Mouse (Mus musculus) urinary bladder, postnatal 4 days (tissue): Measurements from ENCODE around the gene Rhebl1.

ENCODE experiments used
- DNase-seq, 2 experiments: peaks; one replicate each; pipeline ENCODE4 v3.0.0; 2021 to 2022; ENCODE audit warnings: low spot score in 2 of 2

Rhebl1 gene

DNA sequence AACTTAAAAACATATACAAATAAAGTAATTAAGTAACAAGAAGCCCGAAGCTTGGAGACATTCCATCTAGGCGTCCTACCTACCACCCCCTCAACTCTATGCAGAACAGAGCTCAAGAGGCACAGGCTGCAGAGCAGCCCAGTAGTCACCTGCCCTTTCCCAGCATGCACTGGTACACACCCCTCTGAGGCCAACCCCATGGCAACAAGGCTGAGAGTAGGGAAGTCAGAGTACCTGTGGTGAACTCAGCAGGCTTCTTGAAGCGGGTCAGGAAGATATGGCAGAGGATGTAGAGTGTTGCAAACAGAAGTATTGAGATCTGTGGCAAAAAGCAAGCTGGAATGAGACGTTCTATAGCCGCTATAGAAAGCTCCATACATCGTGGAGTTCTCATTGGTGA is 20.6 kb upstream of the Rhebl1 start:
- no peak for DNase-seq

DNA sequence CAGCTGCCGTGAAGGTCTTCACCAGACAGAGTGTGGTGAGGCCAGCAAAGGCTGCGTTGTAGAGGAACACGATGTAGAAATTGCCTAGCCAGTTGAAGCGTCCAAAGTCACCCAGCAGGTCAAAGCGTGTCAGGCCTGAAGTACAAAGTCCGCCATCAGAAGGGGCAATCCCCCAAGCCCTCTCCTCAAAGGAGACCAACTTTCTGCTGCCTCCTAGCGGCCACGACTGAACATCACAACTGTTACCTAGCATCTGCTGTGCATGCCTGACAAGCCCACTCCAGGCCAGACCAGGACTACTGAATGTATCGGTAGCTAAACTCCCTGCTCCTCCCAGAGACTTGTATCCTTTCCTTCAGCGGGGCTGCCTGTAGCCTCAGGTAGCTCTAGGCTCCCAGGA is 10.4 kb upstream of the Rhebl1 start:
- no peak for DNase-seq

DNA sequence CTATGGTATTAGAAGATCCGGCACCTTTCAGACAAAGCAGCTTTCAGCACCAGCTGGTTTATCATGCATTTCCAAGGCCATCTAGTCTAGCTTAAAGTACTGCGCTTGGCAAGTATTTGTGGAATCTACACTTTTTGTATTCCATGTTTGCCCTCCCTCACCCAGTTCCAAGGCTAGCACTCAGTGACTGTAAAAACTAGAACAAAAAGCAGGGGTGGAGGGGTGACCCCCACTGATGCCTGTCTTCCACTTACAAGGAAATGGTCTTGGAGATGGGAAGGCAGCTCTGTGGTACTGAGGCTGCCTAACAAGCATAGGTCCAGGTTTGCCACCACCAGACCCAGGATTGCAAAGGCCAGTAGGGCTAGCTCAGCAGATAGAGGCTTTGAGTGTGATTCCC is 8.3 kb upstream of the Rhebl1 start:
- DNase-seq, result no peak

DNA sequence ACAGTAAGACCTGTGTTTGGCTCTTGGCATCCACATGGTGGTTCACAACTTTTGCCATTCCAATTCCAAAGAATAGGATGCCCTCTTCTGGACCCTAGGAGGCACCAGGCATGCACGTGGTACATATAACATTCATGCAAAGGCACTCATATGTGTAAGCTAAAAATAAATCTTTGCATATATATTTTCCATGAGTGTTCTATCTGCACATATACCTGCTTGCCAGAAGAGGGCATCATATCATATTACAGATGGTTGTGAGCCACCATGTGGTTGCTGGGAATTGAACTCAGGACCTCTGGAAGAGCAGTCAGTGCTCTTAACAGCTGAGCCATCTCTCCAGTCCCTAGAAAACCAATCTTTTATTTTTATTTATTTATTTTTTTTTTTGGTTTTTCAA is 7.2 kb upstream of the Rhebl1 start:
- no peak for DNase-seq

DNA sequence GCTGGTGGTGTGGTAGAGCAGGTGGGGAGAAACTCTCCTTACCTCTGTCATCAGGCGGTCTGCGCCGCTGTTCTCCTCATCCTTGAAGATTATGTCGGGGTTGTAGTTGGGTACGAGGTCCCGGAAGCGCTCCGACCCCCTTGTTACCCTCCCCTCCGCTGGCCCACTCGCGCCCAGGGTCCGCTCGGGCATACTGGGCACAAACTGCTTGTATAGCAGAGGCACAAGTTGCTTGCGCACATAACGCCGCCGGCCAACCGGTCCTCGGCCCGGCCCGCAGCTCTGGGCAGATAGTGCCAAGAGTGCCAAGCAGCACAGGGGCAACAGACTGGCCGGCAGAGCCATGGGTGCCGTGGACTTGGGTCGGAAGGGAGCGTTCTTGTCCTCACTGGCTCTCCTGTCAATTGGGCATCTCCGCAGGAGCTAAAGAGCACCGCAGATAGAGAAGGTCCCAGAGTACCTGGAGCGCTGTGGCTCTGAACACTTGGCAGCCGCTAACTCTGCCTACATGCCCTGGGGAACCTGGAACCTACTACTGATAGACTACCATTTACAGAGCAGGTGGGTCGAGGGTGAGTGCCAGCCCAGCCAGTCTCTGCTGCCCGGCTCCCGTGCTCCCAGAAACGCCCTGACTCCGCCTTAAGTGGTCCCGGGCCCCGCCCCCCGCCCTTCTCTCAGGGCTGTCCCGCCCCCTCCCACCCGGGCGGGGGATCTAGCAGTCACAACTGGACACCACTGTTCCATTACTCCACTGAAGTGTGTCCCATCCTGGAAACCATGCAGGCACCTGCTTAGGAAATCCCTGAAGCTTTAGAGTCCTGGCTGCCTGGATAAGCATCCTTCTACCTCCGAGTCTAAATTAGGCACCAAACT is 3.8 kb upstream of the Rhebl1 start, which contains the start of gene Dhh:
Gene Dhh (minus strand): TSS at position 613 of the 873 bp plus-strand sequence.
- no peak for DNase-seq

DNA sequence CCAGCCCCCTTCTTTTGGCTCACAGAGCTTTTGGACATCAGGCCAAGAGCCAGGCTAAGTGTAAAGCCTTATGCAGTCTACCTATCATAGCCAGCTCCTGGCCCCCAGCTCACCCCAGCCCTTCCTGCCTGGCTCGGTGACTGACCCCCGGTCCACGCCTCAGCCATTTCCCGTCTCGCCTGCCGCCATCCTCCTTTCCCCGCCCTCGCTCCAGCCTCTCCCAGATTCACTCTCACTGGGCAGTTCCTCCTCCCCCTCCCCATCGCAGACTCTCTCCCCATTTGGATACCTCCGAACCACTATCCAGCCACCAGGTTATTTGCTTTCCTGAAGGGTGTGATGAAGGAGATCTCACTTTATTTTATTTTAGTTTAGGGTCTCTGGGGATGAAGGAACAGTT is 3.2 kb upstream of the Rhebl1 start:
- no peak for DNase-seq

DNA sequence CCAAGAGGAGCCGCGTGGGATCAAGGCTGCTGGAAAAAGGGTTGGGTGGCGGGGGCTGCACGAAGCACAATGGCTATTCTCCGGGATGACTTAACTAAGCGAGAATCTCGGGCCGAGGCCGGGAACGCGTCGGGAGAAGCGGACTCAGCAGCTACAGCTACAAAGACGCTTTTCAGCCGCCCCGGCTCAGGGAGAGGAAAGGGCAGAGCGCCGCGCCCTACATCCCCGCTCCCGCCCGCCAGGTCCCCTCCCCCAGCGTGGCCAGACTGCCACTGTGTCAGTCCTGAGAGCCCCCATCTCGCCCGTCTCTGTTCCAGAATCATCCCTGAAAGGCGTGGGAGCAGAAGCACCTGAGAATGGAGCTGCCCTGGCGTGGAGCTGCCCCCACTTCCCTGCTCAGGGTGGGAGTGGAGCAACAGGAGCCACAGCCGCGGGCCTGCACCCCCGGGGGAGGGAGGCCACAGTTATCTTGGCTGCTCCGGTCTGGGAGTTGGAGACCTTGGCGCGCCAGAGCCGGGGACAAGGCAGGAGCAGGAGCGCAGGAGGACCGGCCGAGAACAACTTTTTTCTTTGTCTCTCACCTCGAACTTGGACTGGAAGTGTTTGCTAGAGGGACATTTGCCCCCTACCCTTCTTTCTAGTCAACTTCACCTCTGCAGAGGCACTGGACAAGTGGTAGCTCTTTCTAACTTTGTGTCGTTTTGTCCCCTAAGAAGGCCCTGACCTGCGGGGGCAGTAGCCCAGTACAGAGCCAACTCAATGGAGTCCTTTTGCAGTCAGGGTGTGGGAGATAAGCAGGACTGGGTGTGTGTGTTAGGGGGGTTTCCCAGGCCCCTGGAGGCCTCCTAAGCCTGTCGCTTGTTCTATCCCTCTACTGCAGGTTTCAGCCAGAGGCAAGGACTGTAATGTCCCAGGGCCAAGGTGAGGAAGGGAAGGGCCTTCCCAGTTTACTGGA is 1.6 kb upstream of the Rhebl1 start:
- DNase-seq, result peak in 1 of 2 experiments; percentile 47

DNA sequence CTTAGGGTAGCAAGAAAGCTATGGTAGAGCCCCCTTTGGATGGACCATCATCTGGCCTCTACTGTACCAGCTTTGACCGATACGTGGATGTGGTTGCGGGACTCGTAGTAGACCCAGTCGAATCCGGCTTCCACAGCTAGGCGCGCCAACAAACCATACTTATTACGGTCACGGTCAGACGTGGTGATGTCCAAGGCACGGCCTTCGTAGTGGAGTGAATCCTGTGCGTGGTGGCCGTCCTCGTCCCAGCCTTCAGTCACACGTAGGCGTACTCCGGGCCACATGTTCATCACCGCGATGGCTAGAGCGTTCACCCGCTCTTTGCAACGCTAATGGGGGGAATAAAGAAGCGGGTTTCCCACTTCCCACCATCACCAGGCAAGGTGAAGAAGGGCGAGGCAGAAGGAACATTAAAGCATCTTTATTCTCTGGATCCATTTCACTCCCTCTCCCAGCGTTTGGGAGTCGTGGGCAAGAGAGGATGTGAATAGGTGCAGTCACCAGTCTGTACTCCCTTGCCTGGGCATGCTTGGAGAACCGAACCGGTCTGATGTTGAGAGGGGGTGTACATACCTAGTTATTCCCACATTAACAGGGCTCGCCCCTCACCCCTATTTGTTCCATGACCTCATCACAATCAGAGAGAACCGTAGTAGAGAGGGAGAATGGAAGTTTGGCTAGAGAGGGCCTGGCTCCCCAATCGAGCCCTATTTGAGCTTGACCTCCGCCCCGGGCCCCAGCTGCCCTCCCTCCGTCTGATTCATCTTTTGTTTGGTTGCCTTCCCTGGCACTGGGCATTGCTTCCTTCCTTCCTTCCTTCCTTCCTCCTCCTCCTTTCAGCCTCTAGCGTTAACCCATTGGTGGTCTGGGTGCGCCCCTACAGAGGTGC is 650 bp upstream of the Rhebl1 start:
- DNase-seq, result no peak

DNA sequence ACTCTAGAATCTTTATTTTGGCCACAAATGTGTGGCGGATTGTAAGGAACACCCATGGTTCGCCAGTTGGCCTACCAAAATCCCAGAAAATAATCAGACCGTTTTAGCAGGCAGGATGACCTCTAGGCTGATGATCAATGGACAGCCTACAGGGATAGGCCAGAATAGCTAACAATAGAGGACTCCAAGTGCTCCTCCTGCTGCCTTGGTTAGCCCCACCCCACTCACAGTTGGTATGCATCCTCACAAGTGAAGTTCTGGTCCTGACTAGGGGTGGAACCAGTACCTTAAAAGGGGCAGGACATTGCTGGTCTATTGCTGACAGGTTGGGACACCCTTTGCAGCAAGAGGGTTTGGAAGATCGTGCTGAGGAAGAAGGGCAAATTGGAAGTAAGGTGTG is 1.3 kb downstream of the Rhebl1 start:
- no peak for DNase-seq

DNA sequence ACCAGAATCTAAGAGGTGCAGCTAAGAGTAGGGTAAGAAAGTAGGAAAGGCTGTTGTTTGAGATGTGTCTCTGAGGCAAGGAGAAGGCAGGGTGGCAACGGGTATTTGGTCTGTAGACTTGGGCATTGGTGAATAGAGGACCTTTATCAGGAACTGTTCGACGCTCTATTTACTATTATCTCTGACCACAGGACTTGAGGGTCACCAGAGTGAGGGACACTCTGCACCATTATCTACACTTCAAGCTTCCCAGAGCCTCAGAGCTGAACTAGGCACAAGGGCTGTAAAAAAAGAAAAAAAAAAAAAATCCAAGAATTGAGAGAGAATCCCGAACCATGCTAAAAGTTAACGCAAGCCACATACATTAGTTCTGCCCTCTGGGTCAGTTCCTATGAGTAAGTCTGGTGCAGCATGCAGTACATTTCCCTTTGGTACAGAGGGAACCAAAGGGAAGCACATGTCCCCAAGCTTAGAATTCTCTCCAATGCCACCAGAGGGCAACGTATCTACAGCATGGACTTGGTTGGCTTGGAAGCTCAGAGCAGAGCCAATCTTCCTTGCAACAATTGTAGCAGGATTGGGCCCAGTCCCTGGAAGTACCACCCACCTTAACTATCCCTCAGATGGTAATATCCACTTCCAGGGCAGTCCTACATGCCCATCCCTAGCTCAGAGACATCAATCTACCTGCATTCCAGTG is 2.3 kb downstream of the Rhebl1 start:
- DNase-seq, result peak in 1 of 2 experiments; percentile 47

DNA sequence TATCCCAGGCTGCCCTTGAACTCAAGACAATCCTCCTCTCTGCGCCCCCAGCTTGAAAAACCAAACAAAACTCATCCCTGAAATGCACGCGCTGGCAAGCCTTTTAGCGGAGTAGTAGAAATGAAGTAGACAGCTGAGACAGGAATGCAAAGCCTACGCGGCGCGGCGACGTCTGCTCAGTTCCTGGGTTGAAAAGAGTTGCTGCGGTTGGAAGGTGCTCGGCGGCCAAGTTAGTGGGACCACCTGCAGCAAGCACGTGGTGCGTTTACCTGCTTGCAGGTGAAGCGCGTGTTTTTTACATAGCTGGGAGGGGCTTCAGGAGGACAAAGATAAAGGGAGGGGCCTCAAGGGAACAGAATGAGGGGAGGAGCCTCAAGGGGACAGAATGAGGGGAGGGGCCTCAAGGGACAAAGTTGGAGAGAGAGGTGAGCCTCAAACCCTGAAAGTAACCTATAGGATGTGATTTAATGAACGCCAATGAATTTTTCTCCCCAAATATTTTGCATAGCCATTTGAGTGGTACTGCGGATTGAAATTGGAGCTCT is 3.1 kb downstream of the Rhebl1 start:
- DNase-seq, result no peak

DNA sequence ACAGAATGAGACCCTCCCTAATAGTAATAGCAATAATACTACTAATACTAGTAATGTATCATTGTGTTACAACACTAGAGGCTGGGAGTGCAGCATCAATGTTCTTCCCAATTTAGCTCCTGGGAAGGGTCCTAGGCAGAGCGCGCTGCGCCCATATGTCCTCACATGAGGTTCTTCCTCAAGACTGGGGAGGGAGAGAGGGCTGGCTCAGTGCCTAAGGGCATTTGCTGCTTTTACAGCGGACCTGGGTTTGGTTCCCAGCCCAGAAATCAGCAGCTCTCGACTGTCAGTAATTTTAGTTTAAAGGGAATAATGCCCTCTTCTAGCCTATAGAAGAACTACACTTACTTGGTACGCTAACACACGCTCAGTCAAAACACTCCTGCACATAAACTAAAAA is 6.8 kb downstream of the Rhebl1 start:
- no peak for DNase-seq

DNA sequence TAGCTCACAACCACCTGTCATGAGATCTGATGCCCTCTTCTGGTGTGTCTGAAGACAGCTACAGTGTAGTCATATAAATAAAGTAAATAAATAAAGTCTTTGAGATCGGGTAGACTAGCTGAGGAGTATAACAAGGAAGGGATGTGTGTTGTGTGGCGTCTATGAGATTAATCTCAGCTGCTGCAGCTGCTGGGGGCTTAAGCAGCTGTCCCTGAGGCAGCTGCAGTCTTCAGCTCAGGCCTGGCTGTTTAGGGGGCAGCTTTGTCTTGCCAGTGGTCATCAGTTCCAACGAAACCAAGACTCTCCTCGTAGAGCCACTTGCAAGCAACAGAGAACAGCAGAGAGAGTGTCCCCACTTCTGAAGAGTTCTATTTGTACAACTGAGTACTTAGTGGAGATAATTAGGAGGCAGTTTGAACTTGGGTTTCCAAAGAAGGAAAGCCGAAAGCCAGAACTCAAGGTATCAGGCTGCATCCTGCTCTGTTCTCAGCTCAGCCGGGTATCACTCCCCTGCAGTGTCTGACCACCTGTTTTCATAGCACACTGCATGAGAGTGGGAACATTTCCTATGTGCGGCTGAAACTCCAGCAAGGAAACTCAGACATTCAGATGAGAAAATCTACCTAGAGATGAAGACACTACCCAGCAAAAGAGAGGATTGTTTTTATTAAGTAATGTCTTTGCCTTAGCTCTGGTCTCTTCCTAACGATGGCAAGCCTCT is 7.5 kb downstream of the Rhebl1 start:
- DNase-seq, result no peak

DNA sequence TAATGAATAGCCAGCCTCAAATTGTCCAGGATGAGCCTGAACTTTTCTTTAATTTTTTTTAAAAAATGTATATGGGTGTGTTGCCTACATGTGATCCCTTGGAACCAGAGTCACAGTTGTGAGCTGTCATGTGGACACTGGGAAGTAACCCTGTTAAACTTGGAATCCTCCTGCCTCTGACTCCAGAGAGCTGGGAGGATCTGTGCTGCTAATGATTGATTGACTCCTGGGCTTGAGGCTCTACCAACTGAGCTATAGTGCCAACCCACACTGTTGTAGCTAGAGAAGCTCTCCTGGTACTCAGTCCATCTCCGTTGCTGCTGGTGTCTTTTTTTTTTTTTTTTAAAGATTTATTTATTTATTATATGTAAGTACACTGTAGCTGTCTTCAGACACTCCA is 10.2 kb downstream of the Rhebl1 start:
- no peak for DNase-seq

DNA sequence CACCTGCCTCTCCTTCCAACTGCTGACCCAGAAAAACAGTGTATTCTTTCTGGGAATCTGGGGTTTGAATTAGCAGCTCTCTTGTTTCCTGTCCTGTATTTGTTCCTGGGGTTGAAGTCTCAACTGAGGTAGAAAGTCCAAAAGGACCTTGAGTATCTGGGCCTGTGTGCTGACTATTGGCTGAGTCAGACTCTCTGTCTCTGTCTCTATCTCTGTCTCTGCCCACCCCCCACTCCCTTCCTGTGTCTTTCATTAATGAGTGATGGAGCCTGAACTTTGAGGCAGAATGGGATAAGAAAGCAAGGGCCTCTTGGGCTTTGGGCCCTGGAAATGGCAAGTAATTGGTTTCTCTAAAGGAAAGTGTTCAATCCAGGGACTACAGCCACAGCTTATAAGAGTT is 10.7 kb downstream of the Rhebl1 start:
- DNase-seq, result no peak

DNA sequence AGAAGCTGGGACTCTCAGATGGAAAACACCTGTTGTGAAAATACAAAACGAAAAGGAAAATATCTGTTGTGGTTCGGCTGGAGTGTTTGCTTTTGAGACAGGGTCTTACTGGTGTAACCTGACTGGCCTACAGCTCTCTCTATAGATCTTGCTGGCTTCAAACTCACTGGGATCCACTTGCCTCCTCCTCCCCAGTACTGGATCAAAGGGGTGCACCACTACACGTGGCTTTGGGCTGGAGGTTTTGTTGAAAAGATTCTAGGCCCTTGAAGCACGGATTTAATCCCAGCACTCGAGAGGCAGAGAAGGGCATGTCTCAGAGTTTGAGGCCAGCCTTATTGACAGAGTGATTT is 12.7 kb downstream of the Rhebl1 start:
- DNase-seq, result no peak

DNA sequence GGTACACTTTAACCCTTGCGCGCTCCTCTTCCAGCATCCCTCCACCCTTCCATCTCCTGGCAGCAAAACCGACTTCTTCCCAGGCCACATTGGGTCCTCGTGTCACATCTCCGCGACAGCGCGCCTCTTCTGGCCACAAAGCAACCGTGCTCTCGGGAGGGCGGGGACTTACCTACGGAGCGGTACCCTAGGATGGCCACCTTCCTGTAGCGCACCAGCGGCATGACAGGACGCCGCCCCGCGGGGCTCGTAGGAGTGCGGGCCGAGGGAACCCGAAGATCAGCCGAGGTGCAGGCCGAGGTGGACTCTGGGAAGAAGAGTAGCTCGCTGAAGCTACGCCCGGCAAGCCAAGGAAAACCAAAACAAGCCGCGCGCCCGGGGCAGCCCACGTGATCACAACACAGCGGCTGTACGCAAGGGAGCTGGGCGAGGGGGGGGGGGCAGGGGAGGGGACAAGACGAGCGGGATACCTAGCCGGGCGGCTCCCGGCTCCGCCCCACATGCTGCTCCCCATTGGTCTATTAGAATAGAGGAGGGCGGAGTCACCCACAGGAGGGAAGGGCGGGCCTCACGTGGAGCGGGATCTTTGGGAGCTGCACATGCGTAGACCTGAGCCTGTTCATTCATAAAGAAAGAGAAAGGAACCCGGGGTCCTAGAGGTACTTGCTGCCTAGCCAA is 13.2 kb downstream of the Rhebl1 start:
- DNase-seq, result peak; percentile 86

DNA sequence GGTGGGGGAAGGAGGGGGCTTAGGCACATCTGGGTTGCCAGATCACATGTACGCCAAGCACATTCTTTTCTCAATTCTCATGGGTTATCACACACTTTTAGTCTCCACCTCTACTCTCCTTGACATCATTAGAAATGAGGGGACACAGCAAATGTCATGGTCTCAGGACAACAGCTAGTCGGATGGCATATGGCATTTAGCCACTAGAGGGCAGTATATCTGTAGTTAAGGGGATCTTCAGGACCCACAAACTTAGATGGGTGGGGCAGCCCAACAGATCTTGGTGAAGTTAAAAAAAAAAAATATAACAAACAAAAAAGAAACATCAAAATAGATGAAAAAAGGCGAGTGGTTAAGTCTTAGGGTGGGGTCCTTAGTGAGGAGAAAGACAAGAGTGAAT is 17.0 kb downstream of the Rhebl1 start:
- no peak for DNase-seq
